Mouse (Mus musculus): ENCODE measurements around the gene Tekt4. TPM values are rescaled to one million over a fixed set of nuclear protein-coding genes. Genes with fewer than 3 reads are reported as not detected.

Gene Tekt4
- polyA plus RNA-seq, 1 experiment from 2014 or later = 0.25 TPM

Other genes starting within 250 kb of the Tekt4 start
- 51.9 and 58.7 TPM in 2 replicates for gene Gnptg, start 214.5 kb upstream of the Tekt4 start, polyA plus RNA-seq (2014; fragmentation: Nextera tagmentation; extraction: Ambion mirVana)
- gene Tsr3, start 214.4 kb upstream of the Tekt4 start, polyA plus RNA-seq (2014; fragmentation: Nextera tagmentation; extraction: Ambion mirVana) = 59.8 and 63.6 TPM in 2 replicates
- gene Baiap3, start 198.3 kb upstream of the Tekt4 start, polyA plus RNA-seq (2014; fragmentation: Nextera tagmentation; extraction: Ambion mirVana) = 1.4 and 1.8 TPM in 2 replicates
- 774 and 803 TPM in 2 replicates for gene Ube2i, start 180.0 kb upstream of the Tekt4 start, polyA plus RNA-seq (2014; fragmentation: Nextera tagmentation; extraction: Ambion mirVana)
- 0.25 TPM in 1 of 2 replicates, not detected in the other for gene Prss34, start 156.2 kb upstream of the Tekt4 start, polyA plus RNA-seq (2014; fragmentation: Nextera tagmentation; extraction: Ambion mirVana)
- gene Prss28, start 146.0 kb upstream of the Tekt4 start, polyA plus RNA-seq (2014; fragmentation: Nextera tagmentation; extraction: Ambion mirVana) = not detected in 2 replicates
- gene Prss29, start 136.0 kb upstream of the Tekt4 start, polyA plus RNA-seq (2014; fragmentation: Nextera tagmentation; extraction: Ambion mirVana) = not detected in 2 replicates
- not detected in 2 replicates for gene Tpsab1, start 109.1 kb upstream of the Tekt4 start, polyA plus RNA-seq (2014; fragmentation: Nextera tagmentation; extraction: Ambion mirVana)
- not detected in 2 replicates for gene Tpsb2, start 88.3 kb upstream of the Tekt4 start, polyA plus RNA-seq (2014; fragmentation: Nextera tagmentation; extraction: Ambion mirVana)
- gene Tpsg1, start 85.3 kb upstream of the Tekt4 start, polyA plus RNA-seq (2014; fragmentation: Nextera tagmentation; extraction: Ambion mirVana) = 0.37 and 0.46 TPM in 2 replicates
- 9.7 and 13.3 TPM in 2 replicates for gene Cacna1h, start 20.8 kb upstream of the Tekt4 start, polyA plus RNA-seq (2014; fragmentation: Nextera tagmentation; extraction: Ambion mirVana)
- not detected in 2 replicates for gene Sstr5, start 42.7 kb downstream of the Tekt4 start, polyA plus RNA-seq (2014; fragmentation: Nextera tagmentation; extraction: Ambion mirVana)
- 6.5 and 9.1 TPM in 2 replicates for gene Sox8, start 116.1 kb downstream of the Tekt4 start, polyA plus RNA-seq (2014; fragmentation: Nextera tagmentation; extraction: Ambion mirVana)
- 23.6 and 23.9 TPM in 2 replicates for gene Lmf1, start 124.5 kb downstream of the Tekt4 start, polyA plus RNA-seq (2014; fragmentation: Nextera tagmentation; extraction: Ambion mirVana)